Mouse (Mus musculus): ENCODE results near the gene Ccl24. TPM values are rescaled to one million over a fixed set of nuclear protein-coding genes. Genes with fewer than 3 reads are reported as not detected.
A peak's percentile ranks its signal among the peaks of the same experiment; 100 is the strongest.

Ccl24 gene
- polyA plus RNA-seq, 1 experiment from 2014 or later = 34.3 TPM

DNA sequence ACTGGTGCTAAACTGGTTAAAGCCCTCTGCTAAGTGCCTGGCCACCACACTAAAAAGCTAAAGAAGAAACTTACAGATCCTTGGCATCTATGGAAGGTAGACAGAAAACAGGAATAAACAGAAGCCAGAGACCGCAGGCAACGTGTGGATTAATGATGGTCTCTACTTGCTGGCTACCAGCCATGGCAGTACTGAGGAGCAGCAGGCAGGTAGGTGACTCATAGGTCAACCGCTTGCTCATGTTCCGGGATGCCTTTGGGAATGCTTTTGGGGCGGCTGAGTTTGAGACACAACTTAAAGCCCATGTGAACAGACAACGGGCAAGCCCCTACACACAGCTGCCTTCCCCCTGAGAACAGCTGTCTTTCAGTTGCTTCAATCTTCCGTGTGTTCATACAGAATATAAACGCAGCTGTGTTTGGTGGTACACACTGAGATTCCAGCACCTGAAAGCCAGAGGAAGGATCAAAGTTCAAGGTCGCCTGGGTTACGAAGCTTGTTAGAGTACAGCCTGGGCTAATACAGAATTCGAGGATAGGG, 41.5 kb downstream of the Ccl24 start:
- Histone ChIP-seq H3K4me2 (ENCODE audit: low read depth, low read length) (no peak overlapping the region), H3K9me3 (ENCODE audit: control insufficient read depth, low read length) (no peaks in the 10 kb centered on the region), H3K36me3 (ENCODE audit: control insufficient read depth, insufficient read depth, low read length) (no peaks in the 10 kb centered on the region), H3K27ac (ENCODE audit: low read length) (no peak overlapping the region), H3K4me1 (ENCODE audit: control insufficient read depth, insufficient read depth, low read length) (0 out of 2 replicates have a peak, but pooled peaks cover 2% of the 10 kb centered on the region), H3K27me3 (replicated peaks; ENCODE audit: control insufficient read depth, insufficient read depth, low read length) (no peaks in the 10 kb centered on the region), H3K4me3 (ENCODE audit: low read length) (no peak overlapping the region), H3K9ac (ENCODE audit: low read depth, low read length) (no peak overlapping the region)
- WGBS = 59% methylated on average over 11 of the region's 11 CpGs
- ATAC-seq = no peak

DNA sequence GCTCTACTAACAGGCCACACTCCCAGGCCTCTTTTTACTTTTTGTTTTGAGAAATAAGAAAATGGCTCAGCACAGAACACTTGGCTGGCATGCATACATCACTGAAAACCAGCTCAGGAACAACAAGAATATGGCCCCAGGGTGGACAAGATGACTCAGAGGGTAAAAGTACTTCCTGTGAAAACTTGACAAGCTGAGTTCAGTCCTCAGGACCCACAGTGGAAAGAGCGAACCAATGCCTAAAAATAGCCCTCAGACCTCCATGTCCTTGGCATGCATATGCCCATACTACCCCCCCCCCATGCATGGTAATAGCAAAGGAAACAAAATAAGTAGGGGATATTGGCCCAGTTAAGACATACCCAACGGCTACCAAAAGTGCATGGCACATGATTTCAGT, 42.9 kb downstream of the Ccl24 start:
- no peak overlapping the region for H3K9ac ChIP-seq (ENCODE audit: low read depth, low read length)
- WGBS = 74% methylated on average over 2 of the region's 2 CpGs
- H3K36me3 ChIP-seq (ENCODE audit: control insufficient read depth, insufficient read depth, low read length) = no peaks in the 10 kb centered on the region
- ATAC-seq = no peak
- H3K4me3 ChIP-seq (ENCODE audit: low read length) = no peak overlapping the region
- no peaks in the 10 kb centered on the region for H3K9me3 ChIP-seq (ENCODE audit: control insufficient read depth, low read length)
- H3K4me1 ChIP-seq (ENCODE audit: control insufficient read depth, insufficient read depth, low read length) = peaks cover 9% of the 10 kb centered on the region; the same call in 1 of the 2 replicates
- no peak overlapping the region for H3K4me2 ChIP-seq (ENCODE audit: low read depth, low read length)
- H3K27ac ChIP-seq (ENCODE audit: low read length) = no peak overlapping the region
- no peaks in the 10 kb centered on the region for H3K27me3 ChIP-seq (replicated peaks; ENCODE audit: control insufficient read depth, insufficient read depth, low read length)

DNA sequence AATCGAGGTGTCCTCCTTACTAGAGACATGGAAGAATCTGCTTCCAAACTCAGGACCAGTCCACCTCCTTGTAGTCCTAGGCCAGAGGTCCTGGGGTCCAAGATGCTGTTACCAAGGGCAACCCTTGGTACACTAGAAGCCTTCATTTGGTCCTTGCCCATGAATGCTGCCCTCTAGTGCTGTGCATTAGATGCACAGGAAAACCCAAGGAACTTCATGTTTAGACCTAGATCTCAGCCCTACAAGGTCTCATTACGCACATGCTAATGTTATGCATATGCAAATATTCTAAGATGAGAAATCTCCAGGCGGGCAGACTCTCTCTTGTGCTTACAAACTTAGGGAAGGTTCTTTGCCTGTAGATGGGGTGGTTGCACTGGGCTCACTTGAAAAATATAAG, 43.5 kb downstream of the Ccl24 start:
- no peak for ATAC-seq
- Histone ChIP-seq H3K4me2 (ENCODE audit: low read depth, low read length) (no peak overlapping the region), H3K9ac (ENCODE audit: low read depth, low read length) (no peak overlapping the region), H3K4me3 (ENCODE audit: low read length) (no peak overlapping the region), H3K27me3 (replicated peaks; ENCODE audit: control insufficient read depth, insufficient read depth, low read length) (no peaks in the 10 kb centered on the region), H3K9me3 (ENCODE audit: control insufficient read depth, low read length) (no peaks in the 10 kb centered on the region), H3K36me3 (ENCODE audit: control insufficient read depth, insufficient read depth, low read length) (no peaks in the 10 kb centered on the region), H3K4me1 (ENCODE audit: control insufficient read depth, insufficient read depth, low read length) (peaks cover 13% of the 10 kb centered on the region; the same call in 1 of the 2 replicates), H3K27ac (ENCODE audit: low read length) (no peak overlapping the region)
- 83% methylated on average over 3 of the region's 3 CpGs for WGBS

DNA sequence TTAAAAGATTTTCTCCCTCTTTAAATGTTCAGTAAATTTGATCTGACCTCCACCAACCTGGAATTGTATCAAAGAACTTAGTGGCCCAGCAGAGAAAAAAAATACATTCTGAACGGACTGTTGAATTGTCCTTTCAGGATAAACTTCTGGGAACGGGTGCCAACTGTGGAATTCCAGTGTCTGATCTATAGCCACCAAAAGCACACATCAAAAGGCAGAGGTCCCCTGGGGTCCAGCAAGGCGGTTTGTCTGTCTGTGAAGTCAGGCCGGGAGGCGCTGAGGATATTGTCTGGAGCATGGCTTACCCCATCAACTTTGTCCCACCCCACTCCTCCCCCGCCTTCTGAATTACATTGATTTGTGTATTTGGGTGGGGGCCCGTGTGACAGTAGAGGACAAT, 44.9 kb downstream of the Ccl24 start:
- H3K9me3 ChIP-seq (ENCODE audit: control insufficient read depth, low read length) = no peaks in the 10 kb centered on the region
- WGBS = 48% methylated on average over 7 of the region's 7 CpGs
- no peaks in the 10 kb centered on the region for H3K36me3 ChIP-seq (ENCODE audit: control insufficient read depth, insufficient read depth, low read length)
- H3K4me1 ChIP-seq (ENCODE audit: control insufficient read depth, insufficient read depth, low read length) = peaks cover 13% of the 10 kb centered on the region; the same call in 1 of the 2 replicates
- no peak for ATAC-seq
- H3K27me3 ChIP-seq (replicated peaks; ENCODE audit: control insufficient read depth, insufficient read depth, low read length) = no peaks in the 10 kb centered on the region
- no peak overlapping the region for H3K9ac ChIP-seq (ENCODE audit: low read depth, low read length)
- H3K4me2 ChIP-seq (ENCODE audit: low read depth, low read length) = no peak overlapping the region
- H3K4me3 ChIP-seq (ENCODE audit: low read length) = no peak overlapping the region
- H3K27ac ChIP-seq (ENCODE audit: low read length) = no peak overlapping the region

DNA sequence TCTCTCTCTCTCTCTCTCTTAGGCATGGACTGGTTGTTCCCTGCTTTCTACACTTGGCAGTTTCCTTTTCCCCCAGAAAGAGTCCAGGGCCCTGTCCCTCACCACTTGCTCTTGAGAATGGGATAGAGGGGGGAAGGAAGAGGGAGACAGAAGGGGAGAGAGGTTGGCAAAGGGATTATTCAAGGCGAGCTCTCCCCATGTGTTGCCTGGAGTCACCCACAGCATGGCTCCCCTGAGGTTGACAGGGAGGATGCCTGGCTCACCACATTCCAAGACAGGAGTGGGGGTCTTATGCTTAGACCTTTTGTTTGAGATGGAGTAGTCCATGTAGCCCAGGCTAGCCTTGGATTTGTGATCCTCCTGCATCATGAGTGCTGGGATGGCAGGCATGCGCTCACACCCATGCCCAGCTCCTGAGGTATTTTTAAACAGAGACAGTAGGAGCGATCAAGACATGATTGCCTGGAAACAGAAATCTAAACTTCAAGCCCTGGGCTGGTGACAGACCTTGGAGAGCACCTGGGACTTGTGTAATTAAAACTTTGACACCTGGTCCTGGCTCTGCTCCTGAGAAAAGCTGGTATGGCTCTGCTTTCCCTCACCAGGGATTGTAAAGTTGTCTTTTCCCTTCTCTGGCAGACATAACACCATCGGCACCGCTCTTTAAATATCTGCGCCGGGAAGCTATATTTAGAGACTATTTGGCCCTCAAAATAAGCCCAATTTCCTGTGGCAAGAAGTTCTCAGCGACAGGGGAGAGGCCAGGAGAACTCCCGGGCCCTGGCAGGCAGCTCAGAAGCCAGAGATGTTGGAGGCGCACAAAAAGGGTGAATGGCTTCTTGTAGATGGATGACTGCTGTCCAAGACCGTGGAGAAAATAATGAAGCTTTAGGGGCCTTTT, 47.9 kb downstream of the Ccl24 start:
- Histone ChIP-seq H3K9me3 (ENCODE audit: control insufficient read depth, low read length) (no peaks in the 10 kb centered on the region), H3K4me1 (ENCODE audit: control insufficient read depth, insufficient read depth, low read length) (peaks cover 11% of the 10 kb centered on the region; the same call in 1 of the 2 replicates), H3K4me3 (ENCODE audit: low read length) (no peak overlapping the region), H3K36me3 (ENCODE audit: control insufficient read depth, insufficient read depth, low read length) (no peaks in the 10 kb centered on the region), H3K4me2 (ENCODE audit: low read depth, low read length) (no peak overlapping the region), H3K9ac (ENCODE audit: low read depth, low read length) (no peak overlapping the region), H3K27me3 (replicated peaks; ENCODE audit: control insufficient read depth, insufficient read depth, low read length) (no peaks in the 10 kb centered on the region), H3K27ac (ENCODE audit: low read length) (peak overlapping the region; percentile 48)
- peak; percentile 28; the same call in 1 of the 2 replicates for ATAC-seq
- 40% methylated on average over 11 of the region's 11 CpGs for WGBS

DNA sequence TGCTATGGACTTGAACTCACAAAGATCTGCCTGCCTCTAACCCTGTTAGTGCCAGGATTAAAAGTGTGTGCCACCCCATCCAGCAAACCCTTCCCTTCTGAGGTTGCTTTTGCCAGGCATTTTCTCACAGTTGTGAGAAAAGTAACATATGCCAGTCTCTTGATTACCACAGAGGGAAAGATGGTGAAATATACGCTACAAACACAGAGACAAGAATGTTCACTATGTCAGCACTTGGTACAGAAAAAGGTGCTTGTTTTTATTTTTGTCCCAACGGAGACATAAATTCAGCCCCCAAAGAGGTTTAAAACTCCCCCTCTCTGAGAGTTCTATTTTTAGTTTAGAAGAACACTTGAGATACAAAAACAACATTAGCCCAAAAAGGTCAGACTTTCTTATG, 48.8 kb downstream of the Ccl24 start:
- Histone ChIP-seq H3K36me3 (ENCODE audit: control insufficient read depth, insufficient read depth, low read length) (no peaks in the 10 kb centered on the region), H3K9ac (ENCODE audit: low read depth, low read length) (no peak overlapping the region), H3K9me3 (ENCODE audit: control insufficient read depth, low read length) (no peaks in the 10 kb centered on the region), H3K27ac (ENCODE audit: low read length) (no peak overlapping the region), H3K4me1 (ENCODE audit: control insufficient read depth, insufficient read depth, low read length) (peaks cover 11% of the 10 kb centered on the region; the same call in 1 of the 2 replicates), H3K27me3 (replicated peaks; ENCODE audit: control insufficient read depth, insufficient read depth, low read length) (no peaks in the 10 kb centered on the region), H3K4me3 (ENCODE audit: low read length) (no peak overlapping the region), H3K4me2 (ENCODE audit: low read depth, low read length) (no peak overlapping the region)
- 85% methylated on average over 2 of the region's 2 CpGs for WGBS
- ATAC-seq = no peak

DNA sequence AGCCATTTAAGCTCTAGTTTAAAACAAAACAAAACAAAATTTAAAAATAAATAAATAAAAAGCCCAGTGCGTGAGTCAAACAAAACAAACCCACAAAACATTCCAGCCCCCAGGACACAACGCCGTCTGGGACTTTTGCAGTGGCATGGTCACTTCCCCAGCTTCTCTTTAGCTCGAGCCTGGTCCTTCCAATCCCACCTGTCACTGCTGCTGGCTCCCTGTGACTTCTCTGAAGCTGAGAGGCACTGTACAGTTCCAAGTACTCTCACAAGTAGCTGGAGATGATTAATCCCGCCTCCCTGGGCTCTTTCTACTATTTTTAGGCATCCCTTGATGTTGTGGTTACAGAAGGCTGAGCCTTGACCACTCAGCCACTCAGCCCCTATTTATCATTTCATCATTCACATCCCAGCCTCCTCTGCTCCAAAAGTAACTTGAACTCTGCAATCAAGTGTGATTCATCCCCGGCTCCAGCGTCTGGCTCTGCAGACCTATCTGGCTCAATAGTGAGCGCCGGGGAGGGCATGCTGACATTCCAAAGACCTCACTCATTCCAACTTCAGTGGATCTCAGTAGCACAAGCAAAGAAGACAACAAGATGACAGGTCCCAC, 50.6 kb downstream of the Ccl24 start:
- H3K4me1 ChIP-seq (ENCODE audit: control insufficient read depth, insufficient read depth, low read length) = peaks cover 11% of the 10 kb centered on the region; the same call in 1 of the 2 replicates
- no peaks in the 10 kb centered on the region for H3K36me3 ChIP-seq (ENCODE audit: control insufficient read depth, insufficient read depth, low read length)
- H3K9me3 ChIP-seq (ENCODE audit: control insufficient read depth, low read length) = no peaks in the 10 kb centered on the region
- H3K27ac ChIP-seq (ENCODE audit: low read length) = no peak overlapping the region
- no peak for ATAC-seq
- no peak overlapping the region for H3K4me3 ChIP-seq (ENCODE audit: low read length)
- no peak overlapping the region for H3K4me2 ChIP-seq (ENCODE audit: low read depth, low read length)
- H3K9ac ChIP-seq (ENCODE audit: low read depth, low read length) = no peak overlapping the region
- H3K27me3 ChIP-seq (replicated peaks; ENCODE audit: control insufficient read depth, insufficient read depth, low read length) = no peaks in the 10 kb centered on the region
- 55% methylated on average over 9 of the region's 9 CpGs for WGBS

Other genes starting within 250 kb of the Ccl24 start
- 0.47 and 0.48 TPM in 2 replicates for gene Fkbp6, start 223.0 kb downstream of the Ccl24 start, polyA plus RNA-seq (2015; fragmentation: Nextera tagmentation; extraction: Ambion mirVana)
- 0.18 and 0.32 TPM in 2 replicates for gene Trim50, start 219.8 kb downstream of the Ccl24 start, polyA plus RNA-seq (2015; fragmentation: Nextera tagmentation; extraction: Ambion mirVana)
- 30.2 and 34.7 TPM in 2 replicates for gene Nsun5, start 203.1 kb downstream of the Ccl24 start, polyA plus RNA-seq (2015; fragmentation: Nextera tagmentation; extraction: Ambion mirVana)
- gene Pom121, start 178.5 kb downstream of the Ccl24 start, polyA plus RNA-seq (2015; fragmentation: Nextera tagmentation; extraction: Ambion mirVana) = 6.9 and 7.5 TPM in 2 replicates
- gene Hip1, start 27.9 kb downstream of the Ccl24 start, polyA plus RNA-seq (2015; fragmentation: Nextera tagmentation; extraction: Ambion mirVana) = 15.0 and 15.3 TPM in 2 replicates
- not detected in 2 replicates for gene Ccl26, start 9.5 kb downstream of the Ccl24 start, polyA plus RNA-seq (2015; fragmentation: Nextera tagmentation; extraction: Ambion mirVana)
- 32.1 and 32.4 TPM in 2 replicates for gene Rhbdd2, start 59.6 kb upstream of the Ccl24 start, polyA plus RNA-seq (2015; fragmentation: Nextera tagmentation; extraction: Ambion mirVana)
- gene Por, start 97.0 kb upstream of the Ccl24 start, polyA plus RNA-seq (2015; fragmentation: Nextera tagmentation; extraction: Ambion mirVana) = 111 and 116 TPM in 2 replicates
- 65.1 and 65.8 TPM in 2 replicates for gene Tmem120a, start 171.4 kb upstream of the Ccl24 start, polyA plus RNA-seq (2015; fragmentation: Nextera tagmentation; extraction: Ambion mirVana)
- 0.21 and 0.35 TPM in 2 replicates for gene Styxl1, start 205.3 kb upstream of the Ccl24 start, polyA plus RNA-seq (2015; fragmentation: Nextera tagmentation; extraction: Ambion mirVana)
- 873 and 892 TPM in 2 replicates for gene Mdh2, start 205.4 kb upstream of the Ccl24 start, polyA plus RNA-seq (2015; fragmentation: Nextera tagmentation; extraction: Ambion mirVana)
- 2.6 and 3.1 TPM in 2 replicates for gene Srrm3, start 233.8 kb upstream of the Ccl24 start, polyA plus RNA-seq (2015; fragmentation: Nextera tagmentation; extraction: Ambion mirVana)

Measured in intestine, embryonic 16.5 days (tissue).